Mouse (Mus musculus) heart, embryonic 11.5 days (tissue): ENCODE measurements around the gene Ms4a4a. TPM values are rescaled to one million over a fixed set of nuclear protein-coding genes. Genes with fewer than 3 reads are reported as not detected.
"Not testable (repeated sequence)": the region's sequence is repeated elsewhere in the genome, so short reads cannot be mapped to it uniquely, and the experiment has no call there.

Experiments
- ATAC-seq: fragments of 200-750 bp; cut with Nextera tagmentation; replicated peaks from 2 replicates; pipeline ENCODE4 v1.8.0; 2017; ENCODE audit warnings: moderate library complexity; ENCODE audit not compliant: insufficient number of reproducible peaks, low FRiP score, low TSS enrichment
- H3K27ac ChIP-seq: fragments of 300-500 bp; sonication (generic); 2 replicates; pipeline ENCODE4 v1.5.1; 2014; ENCODE audit warnings: mild to moderate bottlenecking, low read depth, low read length
- H3K27me3 ChIP-seq: fragments of 300-500 bp; sonication (generic); 2 replicates; pipeline ENCODE4 v1.6.1; 2014; ENCODE audit warnings: mild to moderate bottlenecking, low read length, mixed read lengths; ENCODE audit not compliant: control insufficient read depth, insufficient read depth
- H3K36me3 ChIP-seq: fragments of 300-500 bp; sonication (generic); 2 replicates; pipeline ENCODE4 v1.6.1; 2014; ENCODE audit warnings: mild to moderate bottlenecking, low read length, moderate library complexity, mixed read lengths; ENCODE audit not compliant: control insufficient read depth, insufficient read depth
- H3K4me1 ChIP-seq: fragments of 300-500 bp; sonication (generic); 2 replicates; pipeline ENCODE4 v1.6.1; 2014; ENCODE audit warnings: low read length; ENCODE audit not compliant: control insufficient read depth, insufficient read depth
- H3K4me2 ChIP-seq: fragments of 300-500 bp; sonication (generic); 2 replicates; pipeline ENCODE4 v1.6.1; 2014; ENCODE audit warnings: mild to moderate bottlenecking, moderate library complexity
- H3K4me3 ChIP-seq: fragments of 300-500 bp; sonication (generic); 2 replicates; pipeline ENCODE4 v1.5.1; 2014; ENCODE audit warnings: low read depth, low read length
- H3K9ac ChIP-seq: fragments of 300-500 bp; sonication (generic); 2 replicates; pipeline ENCODE4 v1.6.1; 2014; ENCODE audit warnings: mild to moderate bottlenecking, low read depth, low read length, moderate library complexity
- H3K9me3 ChIP-seq: fragments of 300-500 bp; sonication (generic); replicated peaks from 2 replicates; pipeline ENCODE4 v1.6.1; 2016; ENCODE audit warnings: low read length; ENCODE audit not compliant: control insufficient read depth
- WGBS: fragments of 180-500 bp; shearing (Covaris S2); extraction: QIAGEN DNeasy Blood & Tissue Kit; methylation state at CpG from one replicate; pipeline ENCODE4 v1.1.7; 2014; ENCODE audit not compliant: insufficient replicate concordance; 5-methylcytosine and 5-hydroxymethylcytosine counted together
- polyA plus RNA-seq: library from polyadenylated mRNA; unstranded; fragments of >200 nt; fragmentation: Nextera tagmentation; extraction: Ambion mirVana; gene quantifications from 2 replicates; pipeline ENCODE4 v1.2.1, GENCODE M21; 2014

The Ms4a4a gene
- polyA plus RNA-seq, 1 experiment from 2014 or later: 1.0 TPM

DNA sequence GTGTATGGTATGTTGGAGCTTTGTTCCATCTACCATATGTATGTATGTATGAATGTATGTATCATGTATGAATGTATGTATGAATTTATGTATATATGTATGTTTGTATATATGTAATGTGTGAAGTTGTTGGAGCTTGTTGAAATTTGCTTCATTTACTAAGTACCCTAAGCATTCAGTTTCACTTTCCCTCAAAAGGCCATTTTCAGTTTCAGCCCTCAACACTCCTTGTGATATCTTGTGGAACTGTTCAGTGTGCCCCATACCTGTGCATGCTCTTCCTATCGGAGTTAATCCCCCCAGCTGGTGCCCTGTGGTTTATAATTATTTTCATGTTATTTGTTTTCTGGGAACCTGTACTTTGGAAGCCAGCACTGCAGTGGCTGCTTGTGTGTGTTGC lies 33.3 kb downstream of the Ms4a4a start:
- Histone ChIP-seq H3K9ac (no peak overlapping the region), H3K27me3 (no peaks in the 10 kb centered on the region), H3K27ac (no peak overlapping the region), H3K9me3 (no peaks in the 10 kb centered on the region), H3K36me3 (no peaks in the 10 kb centered on the region), H3K4me2 (no peak overlapping the region), H3K4me1 (no peaks in the 10 kb centered on the region), H3K4me3 (no peak overlapping the region)
- WGBS: 67% methylated on average over 1 of the region's 1 CpGs
- ATAC-seq: no peak

GRCm38 (mm10) chr19:11411640-11412039 lies 36.3 kb downstream of the Ms4a4a start:
- ATAC-seq: no peak
- H3K4me2 ChIP-seq: no peak overlapping the region
- H3K9me3 ChIP-seq: no peaks in the 10 kb centered on the region
- H3K36me3 ChIP-seq: no peaks in the 10 kb centered on the region
- no peak overlapping the region for H3K9ac ChIP-seq
- H3K4me1 ChIP-seq: no peaks in the 10 kb centered on the region
- 75% methylated on average over 1 of the region's 1 CpGs for WGBS
- H3K4me3 ChIP-seq: no peak overlapping the region
- no peaks in the 10 kb centered on the region for H3K27me3 ChIP-seq
- no peak overlapping the region for H3K27ac ChIP-seq

- Histone ChIP-seq H3K4me3 (no peak overlapping the region), H3K27ac (no peak overlapping the region), H3K36me3 (no peaks in the 10 kb centered on the region), H3K9ac (no peak overlapping the region), H3K4me2 (no peak overlapping the region), H3K4me1 (no peaks in the 10 kb centered on the region), H3K27me3 (no peaks in the 10 kb centered on the region), H3K9me3 (no peaks in the 10 kb centered on the region)
- 83% methylated on average over 1 of the region's 1 CpGs for WGBS
- ATAC-seq: no peak
These were observed 38.8 kb downstream of the Ms4a4a start for GRCm38 (mm10) chr19:11414084-11414483.

DNA sequence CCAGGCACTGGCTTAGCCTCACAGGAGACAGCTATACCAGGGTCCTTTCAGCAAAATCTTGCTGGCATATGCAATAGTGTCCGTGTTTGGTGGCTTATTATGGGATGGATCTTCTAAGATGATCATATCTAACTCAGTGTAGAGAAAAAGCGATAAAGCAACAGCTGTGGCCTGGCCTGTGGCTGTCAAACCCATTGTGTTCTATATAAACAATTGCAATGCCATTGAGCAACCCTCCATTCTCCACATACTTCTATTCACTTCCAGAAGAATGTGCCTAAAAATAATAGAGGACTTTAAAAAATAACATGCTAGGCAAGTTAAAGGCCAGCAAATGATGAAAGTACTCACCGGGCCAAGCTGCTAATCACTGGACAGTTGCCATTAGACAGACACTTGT lies 40.3 kb downstream of the Ms4a4a start:
- H3K4me3 ChIP-seq: no peak overlapping the region
- no peak overlapping the region for H3K27ac ChIP-seq
- no peaks in the 10 kb centered on the region for H3K9me3 ChIP-seq
- ATAC-seq: no peak
- H3K27me3 ChIP-seq: no peaks in the 10 kb centered on the region
- no peak overlapping the region for H3K4me2 ChIP-seq
- no peaks in the 10 kb centered on the region for H3K4me1 ChIP-seq
- no peak overlapping the region for H3K9ac ChIP-seq
- 71% methylated on average over 3 of the region's 3 CpGs for WGBS
- H3K36me3 ChIP-seq: no peaks in the 10 kb centered on the region

DNA sequence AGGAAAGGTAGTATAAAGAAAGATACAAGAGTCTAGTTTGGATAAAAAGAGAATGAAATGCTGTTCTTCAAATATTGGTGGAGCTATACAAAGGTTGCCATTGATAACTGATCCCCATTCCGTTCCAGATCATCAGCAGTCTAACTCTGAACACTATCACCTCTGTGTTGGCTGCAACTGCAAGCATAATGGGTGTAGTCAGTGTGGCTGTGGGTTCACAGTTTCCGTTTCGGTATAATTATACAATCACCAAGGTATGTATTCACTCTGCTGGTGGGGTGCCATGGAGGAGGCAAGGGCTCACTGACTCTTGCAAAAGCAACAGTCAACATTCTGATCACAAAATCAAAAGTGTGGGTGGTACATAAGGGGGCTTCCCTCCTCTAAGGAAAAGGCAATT lies 43.5 kb downstream of the Ms4a4a start:
- H3K36me3 ChIP-seq, H3K27me3 ChIP-seq, H3K4me2 ChIP-seq, H3K9ac ChIP-seq, H3K4me3 ChIP-seq, H3K9me3 ChIP-seq, H3K4me1 ChIP-seq, H3K27ac ChIP-seq, ATAC-seq: not testable (repeated sequence)
- WGBS: 59% methylated on average over 1 of the region's 3 CpGs

DNA sequence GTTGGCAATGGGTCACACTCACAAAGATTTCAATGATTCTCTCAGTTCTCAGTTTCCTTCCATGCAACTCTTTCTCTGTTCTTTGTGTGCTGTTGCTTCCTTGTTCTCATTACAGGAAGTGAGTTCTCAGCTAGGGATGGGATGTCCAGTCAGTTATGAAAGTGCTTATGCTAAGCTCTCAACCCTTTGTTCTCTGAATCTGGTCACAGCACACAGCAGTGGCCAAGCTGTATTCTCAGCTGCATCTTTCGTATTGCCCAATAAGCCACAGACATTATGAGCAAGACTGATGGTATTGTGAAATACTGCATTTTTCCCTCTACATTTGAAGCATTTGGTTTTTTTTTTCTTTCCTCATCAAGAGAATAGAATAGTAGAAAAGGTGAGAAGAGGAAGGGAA lies 55.9 kb downstream of the Ms4a4a start:
- not testable (repeated sequence) for H3K36me3 ChIP-seq, H3K27me3 ChIP-seq, H3K4me2 ChIP-seq, H3K9ac ChIP-seq, H3K9me3 ChIP-seq, H3K27ac ChIP-seq, ATAC-seq, H3K4me3 ChIP-seq, H3K4me1 ChIP-seq
- WGBS: 78% methylated on average over 1 of the region's 1 CpGs

DNA sequence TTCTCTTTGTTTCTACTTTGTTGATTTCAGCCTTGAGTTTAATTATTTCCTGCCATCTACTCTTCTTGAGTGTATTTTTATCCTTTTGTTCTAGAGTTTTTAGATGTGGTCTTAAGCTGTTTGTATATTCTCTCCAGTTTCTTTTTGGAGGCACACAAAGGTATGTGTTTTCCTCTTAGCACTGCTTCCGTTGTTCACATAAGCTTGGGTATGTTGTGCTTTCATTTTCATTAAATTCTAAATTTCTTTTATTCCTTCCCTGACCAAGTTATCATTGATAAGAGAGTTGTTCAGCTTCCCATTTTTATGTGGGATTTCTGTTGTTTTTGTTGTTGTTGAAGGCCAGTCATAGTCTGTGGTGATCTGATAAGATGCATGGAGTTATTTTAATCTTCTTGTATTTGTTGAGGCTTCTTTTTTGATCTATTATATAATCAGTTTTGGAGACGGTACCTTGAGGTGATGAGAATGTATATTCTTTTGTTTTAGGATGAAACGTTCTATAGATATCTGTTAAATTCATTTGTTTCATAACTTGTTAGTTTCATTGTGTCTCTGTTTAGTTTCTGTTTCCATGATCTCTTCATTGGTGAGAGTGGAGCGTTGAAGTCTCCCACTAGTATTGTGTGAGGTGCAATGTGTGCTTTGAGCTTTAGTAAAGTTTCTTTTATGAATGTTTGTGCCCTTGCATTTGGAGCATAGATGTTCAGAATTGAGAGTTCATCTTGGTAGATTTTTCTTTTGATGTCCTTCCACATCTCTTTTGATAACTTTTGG lies 59.9 kb downstream of the Ms4a4a start:
- H3K4me3 ChIP-seq: no peak overlapping the region
- ATAC-seq: no peak
- H3K4me1 ChIP-seq: no peaks in the 10 kb centered on the region
- H3K36me3 ChIP-seq: no peaks in the 10 kb centered on the region
- no peak overlapping the region for H3K9ac ChIP-seq
- H3K9me3 ChIP-seq: no peaks in the 10 kb centered on the region
- no peaks in the 10 kb centered on the region for H3K27me3 ChIP-seq
- WGBS: 73% methylated on average over 4 of the region's 4 CpGs
- H3K4me2 ChIP-seq: no peak overlapping the region
- H3K27ac ChIP-seq: no peak overlapping the region

Other genes with a start within 250 kb of the Ms4a4a start
- not detected in 2 replicates for gene 1700017D01Rik, start 244.6 kb upstream of the Ms4a4a start, polyA plus RNA-seq
- gene 1700025F22Rik, start 210.2 kb upstream of the Ms4a4a start, polyA plus RNA-seq: not detected in 2 replicates
- not detected in 2 replicates for gene Ms4a13, start 178.8 kb upstream of the Ms4a4a start, polyA plus RNA-seq
- gene Ms4a12, start 143.1 kb upstream of the Ms4a4a start, polyA plus RNA-seq: not detected in 2 replicates
- gene Ms4a1, start 109.3 kb upstream of the Ms4a4a start, polyA plus RNA-seq: not detected in 2 replicates
- not detected in 2 replicates for gene Ms4a5, start 91.7 kb upstream of the Ms4a4a start, polyA plus RNA-seq
- not detected in 2 replicates for gene Ms4a14, start 61.1 kb upstream of the Ms4a4a start, polyA plus RNA-seq
- gene Ms4a7, start 39.4 kb upstream of the Ms4a4a start, polyA plus RNA-seq: 0.49 TPM in 1 of 2 replicates, not detected in the other
- not detected in 2 replicates for gene Ms4a4c, start 29.2 kb downstream of the Ms4a4a start, polyA plus RNA-seq
- gene Ms4a4b, start 68.0 kb downstream of the Ms4a4a start, polyA plus RNA-seq: not detected in 2 replicates
- gene Ms4a6c, start 93.8 kb downstream of the Ms4a4a start, polyA plus RNA-seq: 0.21 and 0.77 TPM in 2 replicates
- not detected in 2 replicates for gene Gm8369, start 110.4 kb downstream of the Ms4a4a start, polyA plus RNA-seq
- 0.59 and 1.4 TPM in 2 replicates for gene Ms4a6b, start 141.0 kb downstream of the Ms4a4a start, polyA plus RNA-seq
- gene Ms4a4d, start 161.3 kb downstream of the Ms4a4a start, polyA plus RNA-seq: 0.44 and 0.56 TPM in 2 replicates
- 0.87 and 1.1 TPM in 2 replicates for gene Ms4a6d, start 229.3 kb downstream of the Ms4a4a start, polyA plus RNA-seq
- 0.24 TPM in 1 of 2 replicates, not detected in the other for gene Ms4a2, start 248.2 kb downstream of the Ms4a4a start, polyA plus RNA-seq